Mouse (Mus musculus) embryo, embryonic 10.5 days (tissue): ENCODE measurements at regions not wholly inside any gene's neighbourhood (a gene's known extent, or its start where the extent isn't known, plus 50 kb on each side); places are given as distances from the start of the nearest gene placed in this dataset.

ENCODE experiments used
- DNase-seq: peaks from one replicate; pipeline ENCODE4 v3.0.0-alpha.2; 2015; ENCODE audit warnings: low spot score

DNA sequence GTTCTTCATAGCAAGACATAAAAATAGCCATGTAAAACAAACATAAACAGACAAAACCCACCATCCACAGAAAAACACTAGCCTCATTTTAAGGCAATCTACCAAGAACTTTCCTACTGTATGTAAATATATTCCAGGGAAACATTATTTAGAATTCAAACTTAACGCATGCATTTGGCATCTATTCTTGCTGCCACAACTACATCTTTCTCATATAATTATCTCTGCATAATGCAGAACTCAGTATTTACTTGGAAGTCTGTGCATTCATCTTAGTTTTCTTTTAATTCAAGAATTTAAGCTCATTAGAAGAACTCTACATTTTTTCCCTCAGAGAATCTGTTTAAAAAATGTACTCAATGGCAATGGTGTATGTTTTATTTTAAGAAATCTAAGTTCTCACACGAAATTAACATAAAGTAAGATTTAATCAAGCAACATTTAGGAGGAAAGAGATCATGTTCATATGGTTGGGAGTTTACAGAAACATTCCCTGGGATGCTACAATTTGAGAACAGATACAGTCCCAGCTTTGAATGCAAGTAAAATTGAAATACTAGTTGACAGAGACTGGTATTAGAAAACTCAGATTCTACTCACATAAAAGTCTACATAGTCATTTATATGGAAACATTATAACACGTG is 1114.7 kb downstream of the Sorcs1 start:
- DNase-seq = no peak

DNA sequence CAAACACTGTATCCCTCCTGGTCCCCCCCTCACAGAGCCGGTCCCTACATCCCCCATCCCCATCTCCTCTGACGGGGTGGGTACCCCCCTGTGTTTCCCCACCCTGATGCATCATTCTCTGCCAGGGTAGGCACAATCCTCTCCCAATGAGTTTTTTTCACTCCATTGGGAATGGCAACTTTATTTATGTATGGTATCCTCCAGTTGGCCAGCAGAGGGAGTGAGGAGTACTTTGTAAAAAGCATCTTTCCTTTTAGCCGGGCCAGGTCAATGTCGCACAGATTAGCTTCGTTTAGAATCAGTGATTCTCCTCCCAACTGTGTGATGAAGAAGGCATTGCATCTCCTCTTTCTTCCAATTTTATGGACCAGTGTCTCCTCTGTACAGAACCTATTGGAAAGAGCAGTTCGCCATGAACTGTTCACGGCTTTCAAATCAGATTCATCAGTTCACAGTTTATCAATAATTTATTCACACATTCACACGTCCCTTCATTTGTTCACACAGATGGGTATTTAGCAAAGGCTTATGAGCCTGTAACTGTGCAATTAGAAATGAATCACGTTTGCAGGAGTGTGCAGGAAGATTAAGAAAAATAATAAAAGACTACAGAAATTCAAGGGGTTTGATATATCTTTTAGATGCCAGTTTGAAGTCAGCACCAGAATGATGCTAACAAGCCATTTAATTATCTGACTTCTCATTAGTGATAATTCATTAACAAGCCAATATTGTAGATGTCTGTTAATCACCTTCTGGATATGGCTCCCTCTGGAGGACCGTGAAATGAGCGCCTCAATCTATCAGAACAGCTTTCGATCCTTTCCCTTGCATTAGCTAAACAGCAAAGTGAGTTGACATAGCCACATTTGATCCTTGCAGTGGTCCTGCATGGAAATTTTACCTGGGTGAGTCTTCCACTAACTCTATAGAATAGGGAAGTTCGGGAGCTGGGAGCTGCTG is 1138.7 kb downstream of the Sorcs1 start:
- DNase-seq = peak; percentile 68
